Mouse (Mus musculus): Measurements from ENCODE around the gene Scn3a.

- TF ChIP-seq ZNF384 (IDR thresholded peaks at IDR 0.05; ENCODE audit: low read depth, low read length) = no peak
- no peak for TF ChIP-seq MAFK (IDR thresholded peaks at IDR 0.05; ENCODE audit: insufficient read depth, low read depth, low read length)
- no peak for TF ChIP-seq CHD2 (IDR thresholded peaks at IDR 0.05; ENCODE audit: low read depth, low read length)
- no peak for TF ChIP-seq ZC3H11A (IDR thresholded peaks at IDR 0.05; ENCODE audit: borderline replicate concordance, low read depth, low read length)
- no peak for TF ChIP-seq HCFC1 (IDR thresholded peaks at IDR 0.05; ENCODE audit: borderline replicate concordance, insufficient read depth, low read length)
Observed at GRCm38 (mm10) chr2:65587679-65588078, 20.3 kb upstream of the Scn3a start.
